Mouse (Mus musculus) hindbrain, embryonic 12.5 days (tissue): ENCODE measurements around the gene Krt34. TPM values are rescaled to one million over a fixed set of nuclear protein-coding genes. Genes with fewer than 3 reads are reported as not detected.

Experiments used
- ATAC-seq: fragments of 200-750 bp; cut with Nextera tagmentation; 2 replicates; pipeline ENCODE4 v1.8.0; 2017; ENCODE audit warnings: moderate TSS enrichment; ENCODE audit not compliant: low FRiP score
- H3K27ac ChIP-seq: fragments of 300-500 bp; sonication (generic); 2 replicates; pipeline ENCODE4 v1.5.1; 2016; ENCODE audit warnings: mild to moderate bottlenecking
- H3K27me3 ChIP-seq: fragments of 300-500 bp; sonication (generic); 2 replicates; pipeline ENCODE4 v1.6.1; 2016; ENCODE audit warnings: mild to moderate bottlenecking
- H3K36me3 ChIP-seq: fragments of 300-500 bp; sonication (generic); 2 replicates; pipeline ENCODE4 v1.6.1; 2016; ENCODE audit warnings: mild to moderate bottlenecking
- H3K4me1 ChIP-seq: fragments of 300-500 bp; sonication (generic); 2 replicates; pipeline ENCODE4 v1.6.1; 2016
- H3K4me2 ChIP-seq: fragments of 300-500 bp; sonication (generic); replicated peaks from 2 replicates; pipeline ENCODE4 v1.6.1; 2016; ENCODE audit warnings: mild to moderate bottlenecking
- H3K4me3 ChIP-seq: fragments of 300-500 bp; sonication (generic); 2 replicates; pipeline ENCODE4 v1.5.1; 2016; ENCODE audit warnings: mild to moderate bottlenecking
- H3K9ac ChIP-seq: fragments of 300-500 bp; sonication (generic); 2 replicates; pipeline ENCODE4 v1.6.1; 2016; ENCODE audit warnings: mild to moderate bottlenecking, moderate library complexity
- H3K9me3 ChIP-seq: fragments of 300-500 bp; sonication (generic); replicated peaks from 2 replicates; pipeline ENCODE4 v1.6.1; 2016; ENCODE audit warnings: mild to moderate bottlenecking
- WGBS: fragments of 180-500 bp; shearing (Covaris S2); methylation state at CpG from one replicate; pipeline ENCODE4 v1.1.7; 2016; 5-methylcytosine and 5-hydroxymethylcytosine counted together
- polyA plus RNA-seq: library from polyadenylated mRNA; unstranded; fragments of >200 nt; fragmentation: Nextera tagmentation; extraction: Ambion mirVana; gene quantifications from 2 replicates; pipeline ENCODE4 v1.2.1, GENCODE M21; 2016

Krt34 gene
- polyA plus RNA-seq, result not detected in 2 replicates

DNA sequence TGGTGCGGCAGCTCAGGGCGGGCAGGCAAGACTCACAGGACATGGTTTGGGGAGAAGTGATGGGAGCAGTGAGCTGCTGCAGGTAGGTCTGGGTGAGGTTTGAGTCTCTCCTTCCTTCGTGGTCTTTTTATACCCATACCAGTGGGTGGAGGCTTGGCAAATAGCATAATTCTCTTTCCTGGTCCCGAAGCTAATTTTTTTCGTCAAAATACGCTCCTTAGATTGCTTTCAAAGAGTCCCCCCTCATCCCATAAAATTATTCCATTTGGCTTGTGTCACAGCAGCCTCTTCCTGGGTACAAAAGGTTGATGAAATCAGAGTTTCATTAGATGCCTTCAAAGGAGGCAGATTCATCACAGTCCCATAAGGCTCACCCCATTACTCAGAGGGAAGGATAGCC lies at the start of gene Krt34:
TSS of gene Krt34 (minus strand) at position 101 of the 400 bp plus-strand sequence.
- no peak within 1 kb of the TSS for H3K9ac ChIP-seq
- ATAC-seq, result no peak
- 87% methylated on average over 6 of the region's 6 CpGs for WGBS

GRCm38 (mm10) chr11:100088378-100089025 lies 47.1 kb upstream of the Krt34 start:
- no peaks in the 10 kb centered on the region for H3K4me1 ChIP-seq
- no peaks in the 10 kb centered on the region for H3K9me3 ChIP-seq
- H3K9ac ChIP-seq, result no peak overlapping the region
- H3K4me2 ChIP-seq, result no peak overlapping the region
- H3K27me3 ChIP-seq, result no peaks in the 10 kb centered on the region
- no peaks in the 10 kb centered on the region for H3K36me3 ChIP-seq
- H3K4me3 ChIP-seq, result no peak overlapping the region
- H3K27ac ChIP-seq, result no peak overlapping the region
- WGBS, result 70% methylated on average over 7 of the region's 7 CpGs
- no peak for ATAC-seq

More for the DNA sequence above, at the start of gene Krt34:
- Histone ChIP-seq H3K36me3 (no peaks in the 10 kb centered on the region), H3K9me3 (no peaks in the 10 kb centered on the region), H3K4me2 (no peak within 1 kb of the TSS), H3K27ac (no peak within 1 kb of the TSS), H3K27me3 (no peaks in the 10 kb centered on the region), H3K4me1 (no peaks in the 10 kb centered on the region), H3K4me3 (no peak within 1 kb of the TSS)

DNA sequence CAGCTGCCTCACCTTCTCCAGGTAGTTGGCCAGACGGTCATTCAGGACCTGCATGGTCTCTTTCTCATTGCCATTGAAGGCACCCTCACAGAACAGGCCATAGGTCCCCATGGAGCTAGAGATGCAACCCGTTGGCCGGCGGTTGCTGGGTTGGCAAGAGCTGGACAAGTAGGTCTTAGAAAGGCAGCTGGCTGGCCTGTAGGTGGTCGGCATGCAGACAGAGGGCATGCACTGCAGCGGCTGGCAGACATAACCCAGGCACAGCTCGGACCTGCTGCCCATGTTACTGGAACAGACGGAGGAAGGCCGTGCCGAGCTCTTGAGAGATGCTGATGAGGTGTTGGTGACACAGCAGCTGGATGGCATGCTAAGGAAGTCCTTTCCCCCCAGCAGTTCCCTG lies 46.5 kb upstream of the Krt34 start, which contains the start of gene Krt32:
TSS of gene Krt32 (minus strand) at position 366 of the 400 bp plus-strand sequence.
- H3K4me1 ChIP-seq, result no peaks in the 10 kb centered on the region
- no peak within 1 kb of the TSS for H3K9ac ChIP-seq
- no peaks in the 10 kb centered on the region for H3K9me3 ChIP-seq
- no peak within 1 kb of the TSS for H3K4me3 ChIP-seq
- H3K4me2 ChIP-seq, result no peak within 1 kb of the TSS
- H3K27ac ChIP-seq, result no peak within 1 kb of the TSS
- ATAC-seq, result no peak
- no peaks in the 10 kb centered on the region for H3K27me3 ChIP-seq
- WGBS, result 98% methylated on average over 10 of the region's 10 CpGs
- no peaks in the 10 kb centered on the region for H3K36me3 ChIP-seq

GRCm38 (mm10) chr11:100073873-100074272 lies 32.5 kb upstream of the Krt34 start:
- Histone ChIP-seq H3K36me3 (no peaks in the 10 kb centered on the region), H3K9ac (no peak overlapping the region), H3K27ac (no peak overlapping the region), H3K4me2 (no peak overlapping the region), H3K4me1 (no peaks in the 10 kb centered on the region), H3K9me3 (no peaks in the 10 kb centered on the region), H3K4me3 (no peak overlapping the region), H3K27me3 (no peaks in the 10 kb centered on the region)
- ATAC-seq, result no peak
- 66% methylated on average over 1 of the region's 1 CpGs for WGBS

GRCm38 (mm10) chr11:100067293-100068036 lies 26.1 kb upstream of the Krt34 start:
- no peaks in the 10 kb centered on the region for H3K27me3 ChIP-seq
- H3K4me2 ChIP-seq, result no peak overlapping the region
- H3K4me1 ChIP-seq, result no peaks in the 10 kb centered on the region
- H3K36me3 ChIP-seq, result no peaks in the 10 kb centered on the region
- 78% methylated on average over 17 of the region's 17 CpGs for WGBS
- ATAC-seq, result no peak
- no peak overlapping the region for H3K27ac ChIP-seq
- H3K4me3 ChIP-seq, result no peak overlapping the region
- H3K9me3 ChIP-seq, result no peaks in the 10 kb centered on the region
- no peak overlapping the region for H3K9ac ChIP-seq

- no peaks in the 10 kb centered on the region for H3K4me1 ChIP-seq
- H3K27me3 ChIP-seq, result no peaks in the 10 kb centered on the region
- no peaks in the 10 kb centered on the region for H3K9me3 ChIP-seq
- no peak overlapping the region for H3K27ac ChIP-seq
- H3K4me3 ChIP-seq, result no peak overlapping the region
- no peak for ATAC-seq
- H3K36me3 ChIP-seq, result no peaks in the 10 kb centered on the region
- H3K9ac ChIP-seq, result no peak overlapping the region
- no peak overlapping the region for H3K4me2 ChIP-seq
- 69% methylated on average over 12 of the region's 12 CpGs for WGBS
Observed at GRCm38 (mm10) chr11:100066236-100067010, 25.1 kb upstream of the Krt34 start.

DNA sequence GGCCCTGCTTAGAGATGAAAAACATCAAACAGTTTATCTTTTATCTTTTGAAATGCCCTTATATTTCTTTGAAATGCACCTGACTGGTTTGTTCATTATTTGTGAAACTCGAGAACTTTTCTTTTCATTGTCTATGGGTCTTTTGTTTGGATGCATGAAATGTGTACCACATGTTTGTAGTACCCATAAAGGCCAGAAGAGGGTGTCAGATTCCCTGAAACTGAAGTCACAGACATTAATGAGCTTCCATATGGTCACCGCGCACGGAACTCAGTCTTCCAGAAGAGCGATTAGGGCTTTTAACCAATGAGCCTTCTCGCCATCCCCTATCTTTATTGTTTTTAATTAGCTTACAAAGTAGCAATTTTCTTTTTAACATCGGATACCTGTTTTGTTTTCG lies 17.5 kb upstream of the Krt34 start:
- 74% methylated on average over 8 of the region's 8 CpGs for WGBS
- no peaks in the 10 kb centered on the region for H3K36me3 ChIP-seq
- no peak overlapping the region for H3K9ac ChIP-seq
- no peaks in the 10 kb centered on the region for H3K27me3 ChIP-seq
- H3K4me3 ChIP-seq, result no peak overlapping the region
- no peaks in the 10 kb centered on the region for H3K9me3 ChIP-seq
- no peak for ATAC-seq
- no peaks in the 10 kb centered on the region for H3K4me1 ChIP-seq
- no peak overlapping the region for H3K4me2 ChIP-seq
- H3K27ac ChIP-seq, result no peak overlapping the region

DNA sequence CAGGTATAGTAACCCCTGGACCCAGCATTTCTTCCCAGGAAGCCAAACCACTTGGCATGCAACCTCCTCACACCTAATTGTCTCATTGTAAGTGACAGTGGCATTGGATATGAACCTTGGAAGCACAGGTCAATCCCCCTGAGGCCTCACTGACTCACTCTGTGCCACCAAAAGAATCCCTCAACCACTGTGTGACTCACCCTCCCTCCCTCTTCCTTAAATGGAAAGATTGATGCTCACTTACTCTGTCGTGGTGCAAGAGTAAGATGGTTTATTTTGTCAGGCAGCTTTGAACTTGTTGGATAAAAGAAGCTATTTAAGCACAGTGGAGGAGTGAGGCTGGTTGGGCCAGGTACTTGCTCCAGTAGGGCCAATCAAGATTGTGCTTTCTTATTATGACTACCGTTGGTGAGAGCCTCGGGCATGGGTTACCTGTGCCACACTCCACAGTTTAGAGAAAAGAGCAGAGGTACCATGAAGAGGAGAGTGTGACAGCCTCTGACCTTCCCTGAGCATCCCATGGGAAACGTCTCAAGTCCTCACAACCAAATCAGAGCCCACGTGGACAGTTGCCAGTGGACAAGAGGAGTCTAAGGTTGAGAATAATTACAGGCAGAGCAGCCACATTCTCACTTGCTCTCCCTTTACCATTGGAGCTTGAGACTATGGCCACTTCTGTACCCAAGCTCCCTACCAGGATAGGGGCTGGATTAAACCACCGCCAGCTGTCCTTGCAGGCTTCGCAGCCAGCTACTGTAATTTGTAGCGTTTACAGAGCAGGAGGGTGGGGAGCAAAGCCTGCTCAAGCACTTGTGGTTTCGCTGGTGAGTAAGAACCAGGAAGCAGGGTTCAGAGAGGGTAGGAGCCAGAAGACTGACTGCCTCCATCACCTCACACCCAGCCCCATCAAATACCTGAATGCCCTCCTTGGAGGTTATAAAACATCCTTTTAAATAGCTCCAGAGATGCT lies 14.6 kb upstream of the Krt34 start:
- no peaks in the 10 kb centered on the region for H3K27me3 ChIP-seq
- no peak overlapping the region for H3K4me3 ChIP-seq
- H3K9ac ChIP-seq, result no peak overlapping the region
- H3K27ac ChIP-seq, result no peak overlapping the region
- no peaks in the 10 kb centered on the region for H3K4me1 ChIP-seq
- H3K9me3 ChIP-seq, result no peaks in the 10 kb centered on the region
- H3K4me2 ChIP-seq, result no peak overlapping the region
- no peak for ATAC-seq
- WGBS, result 80% methylated on average over 9 of the region's 9 CpGs
- no peaks in the 10 kb centered on the region for H3K36me3 ChIP-seq

DNA sequence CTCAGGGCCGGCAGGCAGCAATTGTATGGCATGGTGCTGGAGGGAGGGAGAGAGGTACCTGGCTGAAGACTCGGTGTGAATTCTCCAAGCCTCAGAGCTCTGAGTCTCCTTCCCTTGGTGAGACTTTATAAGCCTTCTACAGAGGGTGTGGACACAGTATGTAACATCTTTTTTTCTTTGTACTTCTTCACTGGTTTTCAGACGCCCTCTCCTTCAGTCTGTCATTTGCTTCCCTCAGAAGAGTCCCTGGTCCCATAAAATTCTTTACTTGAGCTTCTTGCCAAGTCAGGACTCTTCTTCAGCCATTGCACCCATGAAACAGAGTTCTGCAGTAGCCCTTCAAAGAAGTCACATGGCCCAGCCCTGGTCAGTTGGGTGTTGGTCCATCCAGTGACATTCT lies 9.1 kb upstream of the Krt34 start, which contains the start of gene Krt31:
TSS of gene Krt31 (minus strand) at position 101 of the 400 bp plus-strand sequence.
- 88% methylated on average over 3 of the region's 3 CpGs for WGBS
- Histone ChIP-seq H3K9me3 (no peaks in the 10 kb centered on the region), H3K4me2 (no peak within 1 kb of the TSS), H3K36me3 (no peaks in the 10 kb centered on the region), H3K4me3 (no peak within 1 kb of the TSS), H3K27me3 (no peaks in the 10 kb centered on the region), H3K27ac (no peak within 1 kb of the TSS), H3K4me1 (no peaks in the 10 kb centered on the region), H3K9ac (no peak within 1 kb of the TSS)
- no peak for ATAC-seq

DNA sequence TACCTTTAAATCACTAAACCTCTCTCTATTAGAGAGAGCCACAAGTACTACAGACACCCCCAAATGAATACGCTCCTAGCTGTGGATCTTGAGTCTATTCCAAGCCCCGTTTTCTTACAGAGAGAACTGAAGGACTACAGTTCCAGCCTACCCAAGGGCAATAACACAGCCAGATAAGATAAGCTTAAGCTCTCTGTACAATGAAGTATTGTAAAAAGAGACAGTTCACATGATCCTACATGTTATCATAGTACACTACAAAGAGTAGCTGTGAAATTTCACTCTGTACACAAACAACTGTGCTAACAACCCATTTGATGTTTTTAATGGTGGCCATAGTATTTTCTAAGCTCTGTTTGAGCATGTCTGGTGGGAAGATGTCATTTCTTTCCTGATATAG lies 5.8 kb upstream of the Krt34 start:
- ATAC-seq, result no peak
- Histone ChIP-seq H3K4me1 (no peaks in the 10 kb centered on the region), H3K4me3 (no peak overlapping the region), H3K27me3 (no peaks in the 10 kb centered on the region), H3K9ac (no peak overlapping the region), H3K36me3 (no peaks in the 10 kb centered on the region), H3K9me3 (no peaks in the 10 kb centered on the region), H3K4me2 (no peak overlapping the region), H3K27ac (no peak overlapping the region)
- WGBS, result 88% methylated on average over 2 of the region's 2 CpGs

GRCm38 (mm10) chr11:100046303-100046866 lies 5.0 kb upstream of the Krt34 start:
- no peaks in the 10 kb centered on the region for H3K9me3 ChIP-seq
- WGBS, result 90% methylated on average over 6 of the region's 6 CpGs

More at GRCm38 (mm10) chr11:100046303-100046866, 5.0 kb upstream of the Krt34 start:
- no peaks in the 10 kb centered on the region for H3K36me3 ChIP-seq
- no peak overlapping the region for H3K4me3 ChIP-seq
- H3K4me1 ChIP-seq, result no peaks in the 10 kb centered on the region
- no peak overlapping the region for H3K4me2 ChIP-seq
- H3K27ac ChIP-seq, result no peak overlapping the region
- ATAC-seq, result no peak
- H3K27me3 ChIP-seq, result no peaks in the 10 kb centered on the region
- H3K9ac ChIP-seq, result no peak overlapping the region
